Mouse (Mus musculus) heart, postnatal 14 days (tissue): ENCODE data around the gene Ifrd1. TPM values are rescaled to one million over a fixed set of nuclear protein-coding genes. Genes with fewer than 3 reads are reported as not detected.
"Not testable (repeated sequence)": the region's sequence is repeated elsewhere in the genome, so short reads cannot be mapped to it uniquely, and the experiment has no call there.

ENCODE experiments used
- DNase-seq, 2 experiments: peaks; one replicate each; pipeline ENCODE4 v3.0.0; 2021 to 2022
- intact Hi-C: fragments of 180-260 bp; cut with DNase I; formaldehyde crosslinking; loops from one replicate; pipeline ENCODE4 v1.15.1; 2025
- total RNA-seq, 2 experiments: library from RNA; stranded (reverse); gene quantifications; 2 replicates each; pipeline ENCODE4 v1.2.3; 2021

Gene Ifrd1
- total RNA-seq, 2 experiments from 2014 or later = 99.6 to 111 TPM

GRCm38 (mm10) chr12:40202161-40203035, 45.9 kb downstream of the Ifrd1 start:
- intact Hi-C loops = no loop called here
- no peak for DNase-seq

- DNase-seq = no peak
- intact Hi-C loops = no loop called here
Observed at GRCm38 (mm10) chr12:40200484-40201235, 47.6 kb downstream of the Ifrd1 start.

- intact Hi-C loops = no loop called here
Observed at GRCm38 (mm10) chr12:40199795-40200402, 48.4 kb downstream of the Ifrd1 start.

GRCm38 (mm10) chr12:40199302-40199701, 49.0 kb downstream of the Ifrd1 start, which contains the start of gene Lsmem1:
TSS of gene Lsmem1 (minus strand) at chr12:40199490.
- intact Hi-C loops = no loop called here

More at GRCm38 (mm10) chr12:40199795-40200402, 48.4 kb downstream of the Ifrd1 start:
- DNase-seq = peak; percentile 62 to 83

DNA sequence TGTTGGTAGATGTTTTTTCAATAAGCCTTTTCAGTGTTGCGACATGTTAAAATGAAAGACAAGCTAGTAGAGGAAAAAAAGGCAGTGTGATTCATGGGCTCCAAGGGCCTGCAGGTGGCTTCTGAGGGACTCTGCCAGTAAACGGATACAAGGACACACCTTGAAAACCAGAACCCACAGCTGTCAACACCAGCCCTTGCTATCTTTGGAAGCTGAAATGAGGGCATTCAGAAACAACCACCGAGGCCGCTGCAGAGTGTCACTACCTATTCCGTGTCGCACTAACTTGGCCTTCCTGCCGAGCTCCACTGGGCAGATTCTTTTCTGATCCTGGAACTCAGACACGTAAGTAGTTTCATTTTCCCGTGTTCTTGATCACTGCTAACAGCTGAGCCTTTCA, 49.9 kb downstream of the Ifrd1 start:
- intact Hi-C loops = no loop called here

More at GRCm38 (mm10) chr12:40199302-40199701, 49.0 kb downstream of the Ifrd1 start, which contains the start of gene Lsmem1:
- DNase-seq = peak in 1 of 2 experiments; percentile 29

GRCm38 (mm10) chr12:40198019-40198418, 50.3 kb downstream of the Ifrd1 start:
- intact Hi-C loops = no loop called here
- DNase-seq = no peak

More for the DNA sequence above, 49.9 kb downstream of the Ifrd1 start:
- DNase-seq = peak; percentile 19 to 39

DNA sequence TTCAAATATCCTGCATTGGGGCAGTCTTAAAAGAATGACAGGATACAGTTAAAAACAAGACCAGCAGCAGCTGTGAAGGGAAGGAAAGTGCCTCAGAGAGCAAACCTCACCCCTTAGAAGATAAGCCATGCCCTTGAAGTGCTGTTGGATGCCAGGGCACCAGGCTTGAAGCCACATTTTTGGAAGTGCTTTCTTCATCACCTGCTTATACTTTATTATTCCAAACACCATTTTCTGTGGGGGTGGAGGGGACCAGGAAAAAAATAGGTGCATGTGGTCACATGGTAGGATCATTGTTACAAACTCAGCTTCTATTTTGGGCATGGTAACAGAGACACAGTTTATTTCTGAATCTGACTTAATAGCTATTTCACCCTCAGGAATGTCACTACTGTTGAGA, 50.8 kb downstream of the Ifrd1 start:
- peak; percentile 25 to 39 for DNase-seq
- intact Hi-C loops = no loop called here

- intact Hi-C loops = no loop called here
- no peak for DNase-seq
Observed at GRCm38 (mm10) chr12:40185474-40185873, 62.8 kb downstream of the Ifrd1 start.

DNA sequence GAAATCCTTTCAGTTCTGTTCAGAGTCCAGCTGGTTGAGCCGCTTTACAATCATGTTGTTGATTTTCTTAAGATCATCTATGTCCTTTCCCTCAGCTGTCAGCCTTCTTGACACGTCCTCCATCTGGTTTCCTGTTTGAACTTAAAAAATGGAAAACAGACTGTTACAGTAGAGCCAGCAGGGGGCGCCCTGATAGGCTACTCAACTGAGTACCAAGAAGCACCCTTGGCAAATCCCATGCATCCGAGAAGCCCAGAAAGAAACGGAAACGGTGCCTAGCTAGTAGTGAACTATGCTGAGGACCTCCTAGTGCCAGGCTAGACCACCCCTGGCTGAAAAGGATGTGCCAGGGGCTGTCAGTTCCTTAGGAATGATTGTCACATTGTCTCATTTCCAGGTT, 71.2 kb downstream of the Ifrd1 start:
- peak; percentile 34 to 56 for DNase-seq
- intact Hi-C loops = no loop called here

DNA sequence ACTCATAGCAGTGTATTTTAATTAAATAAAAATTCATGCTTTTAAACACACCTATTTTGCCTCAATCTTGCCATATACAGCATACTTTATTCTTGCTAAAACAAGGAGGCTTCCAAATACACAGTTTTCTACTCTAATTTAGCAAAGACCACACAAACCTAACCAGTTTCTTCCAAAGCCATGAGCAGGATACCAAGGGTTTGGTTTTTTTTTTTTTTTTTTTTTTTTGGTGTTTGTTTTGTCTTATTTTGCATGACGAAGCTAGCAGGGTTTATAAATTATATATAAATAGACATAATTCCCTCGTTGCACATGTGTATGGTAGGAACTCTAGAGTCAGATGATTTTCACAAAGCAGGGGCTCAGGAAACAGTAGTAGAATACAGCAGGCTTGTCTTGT, 72.1 kb downstream of the Ifrd1 start:
- DNase-seq = no peak
- intact Hi-C loops = no loop called here

DNA sequence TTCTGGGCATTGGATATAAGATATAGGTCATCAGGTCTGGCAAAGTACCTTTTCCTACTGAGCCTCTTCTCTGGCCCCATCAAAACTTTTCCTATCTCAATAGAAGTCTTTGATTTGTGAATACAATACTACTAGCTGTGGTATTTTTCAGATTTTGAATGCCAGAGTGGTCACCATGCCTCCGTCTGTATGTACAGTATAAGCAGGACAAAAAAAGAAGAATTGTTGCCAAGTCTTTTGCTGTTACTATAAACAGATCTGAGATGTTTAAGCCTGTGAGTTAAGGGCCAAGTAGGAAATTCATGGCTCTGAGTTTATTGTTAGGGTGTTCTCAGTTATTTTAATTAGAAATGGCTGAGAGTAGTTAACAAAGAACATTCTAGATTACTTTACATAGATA, 73.1 kb downstream of the Ifrd1 start:
- DNase-seq, intact Hi-C loops: not testable (repeated sequence)

DNA sequence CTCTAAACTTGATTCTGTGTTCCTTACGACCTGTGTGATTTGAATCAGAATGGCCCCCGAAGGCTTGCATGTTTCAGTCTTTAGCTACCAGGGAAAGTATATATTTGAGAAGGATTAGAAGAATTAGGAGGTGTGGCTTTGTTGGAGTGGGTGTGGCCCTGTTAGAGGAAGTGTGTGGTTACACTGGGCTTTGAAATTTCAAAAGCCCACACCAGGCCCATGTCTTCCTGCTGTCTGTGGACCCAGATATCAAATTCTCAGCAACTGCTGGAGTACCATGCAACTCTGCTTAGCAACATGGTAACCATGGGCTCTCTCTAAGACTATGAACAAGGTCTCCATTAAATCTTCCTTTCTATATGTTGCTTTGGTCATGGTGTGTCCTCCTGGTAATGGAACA, 76.7 kb downstream of the Ifrd1 start:
- intact Hi-C loops = no loop called here
- DNase-seq = no peak

GRCm38 (mm10) chr12:40169675-40170074, 78.6 kb downstream of the Ifrd1 start:
- intact Hi-C loops = loop anchor here (10.0 kb wide), 1 partner anchor 505 kb away; no protein-coding TSS in a partner anchor

GRCm38 (mm10) chr12:40164621-40165020, 83.7 kb downstream of the Ifrd1 start:
- intact Hi-C loops = loop anchor here (1.0 to 10.0 kb wide), 3 partner anchors 82 to 654 kb away; no protein-coding TSS in a partner anchor
- DNase-seq = no peak

More at GRCm38 (mm10) chr12:40169675-40170074, 78.6 kb downstream of the Ifrd1 start:
- DNase-seq = no peak

GRCm38 (mm10) chr12:40160777-40161176, 87.5 kb downstream of the Ifrd1 start:
- intact Hi-C loops = loop anchor here (10.0 kb wide), 1 partner anchor 496 kb away; no protein-coding TSS in a partner anchor
- no peak for DNase-seq

GRCm38 (mm10) chr12:40154188-40154587, 94.1 kb downstream of the Ifrd1 start:
- intact Hi-C loops = no loop called here
- no peak for DNase-seq

DNA sequence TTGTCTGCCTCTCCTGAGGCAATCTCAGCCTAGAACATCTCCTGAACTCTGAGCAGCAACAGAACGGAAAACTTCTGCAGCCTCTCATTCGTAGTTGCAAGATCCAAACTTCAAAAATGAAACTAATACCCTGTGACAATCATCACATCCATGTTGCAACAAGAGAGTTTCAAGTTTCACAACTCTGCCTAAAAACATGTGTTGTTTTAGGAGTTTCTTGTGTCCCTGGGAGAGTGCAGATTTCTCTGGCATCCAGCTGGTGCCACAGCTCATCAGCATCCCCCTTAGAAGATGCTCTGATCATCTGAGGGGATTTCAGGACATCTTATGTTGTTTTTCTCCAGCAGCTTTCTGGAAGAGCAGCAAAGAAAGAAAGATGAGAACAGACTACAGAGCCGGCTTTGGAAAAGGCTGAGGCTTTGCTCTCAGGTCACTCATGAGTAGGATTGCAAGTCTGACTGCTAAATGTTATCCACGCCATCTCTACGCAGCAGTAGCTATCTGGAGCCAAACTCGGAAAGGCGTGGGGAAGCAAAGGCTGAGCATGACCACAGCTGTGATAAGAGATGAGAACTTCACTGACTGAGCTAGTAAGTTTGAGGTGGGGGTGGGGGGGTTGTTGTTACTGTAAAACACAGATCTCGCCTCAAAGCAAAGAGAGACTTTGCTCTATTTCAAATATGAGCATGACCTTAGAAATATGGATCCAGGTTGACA, 95.8 kb downstream of the Ifrd1 start:
- intact Hi-C loops = no loop called here

More for the DNA sequence above, 95.8 kb downstream of the Ifrd1 start:
- DNase-seq = no peak
